Mouse (Mus musculus) left cerebral cortex, postnatal 14 days (tissue): Measurements from ENCODE around the gene Ric8a. TPM values are rescaled to one million over a fixed set of nuclear protein-coding genes. Genes with fewer than 3 reads are reported as not detected.
"Not testable (repeated sequence)": the region's sequence is repeated elsewhere in the genome, so short reads cannot be mapped to it uniquely, and the experiment has no call there.

ENCODE experiments used
- DNase-seq, 2 experiments: peaks; one replicate each; pipeline ENCODE4 v3.0.0; 2021 to 2022; ENCODE audit warnings: low spot score in 2 of 2, mixed read lengths in 1 of 2
- intact Hi-C: fragments of 180-260 bp; cut with DNase I; formaldehyde crosslinking; loops from one replicate; pipeline ENCODE4 v1.15.1; 2025
- total RNA-seq, 2 experiments: library from RNA; stranded (reverse); gene quantifications; 2 replicates each; pipeline ENCODE4 v1.2.3; 2021

The Ric8a gene
- total RNA-seq, 2 experiments from 2014 or later: 77.1 to 81.7 TPM

- no peak for DNase-seq
- intact Hi-C loops: no loop called here
Observed at GRCm38 (mm10) chr7:140879355-140879754, 22.6 kb downstream of the Ric8a start.

GRCm38 (mm10) chr7:140880419-140880818 is 23.7 kb downstream of the Ric8a start:
- intact Hi-C loops: no loop called here
- DNase-seq: no peak

GRCm38 (mm10) chr7:140880865-140881515 is 24.2 kb downstream of the Ric8a start:
- no peak for DNase-seq
- intact Hi-C loops: no loop called here

GRCm38 (mm10) chr7:140881696-140882468 is 25.1 kb downstream of the Ric8a start, which contains the start of the genes Psmd13 and Sirt3:
Gene Psmd13, plus strand, starts transcription at chr7:140881968.
Gene Sirt3, minus strand, starts transcription at chr7:140882309.
- peak; percentile 96 for DNase-seq
- intact Hi-C loops: loop anchor here (1.0 kb wide), 1 partner anchor 26 kb away; the partner anchor contains the start of genes Gm45785 and Ric8a

- DNase-seq: no peak
- intact Hi-C loops: loop anchor here (1.0 kb wide), 1 partner anchor 26 kb away; the partner anchor contains the start of genes Gm45785 and Ric8a
Observed at GRCm38 (mm10) chr7:140882469-140882803, 25.7 kb downstream of the Ric8a start.

GRCm38 (mm10) chr7:140890636-140891035 is 33.9 kb downstream of the Ric8a start:
- intact Hi-C loops: not testable (repeated sequence)

GRCm38 (mm10) chr7:140894031-140894430 is 37.3 kb downstream of the Ric8a start:
- intact Hi-C loops: no loop called here

More at GRCm38 (mm10) chr7:140890636-140891035, 33.9 kb downstream of the Ric8a start:
- not testable (repeated sequence) for DNase-seq

GRCm38 (mm10) chr7:140894611-140895010 is 37.9 kb downstream of the Ric8a start:
- intact Hi-C loops: no loop called here
- DNase-seq: no peak

More at GRCm38 (mm10) chr7:140894031-140894430, 37.3 kb downstream of the Ric8a start:
- no peak for DNase-seq

- intact Hi-C loops: no loop called here
- no peak for DNase-seq
Observed at GRCm38 (mm10) chr7:140897863-140898262, 41.1 kb downstream of the Ric8a start.

GRCm38 (mm10) chr7:140899121-140899520 is 42.4 kb downstream of the Ric8a start:
- intact Hi-C loops: no loop called here
- no peak for DNase-seq

- intact Hi-C loops: loop anchor here (5.0 to 10.0 kb wide), 2 partner anchors 275 to 823 kb away; partner anchors contain the start of gene Rnh1
- DNase-seq: no peak
Observed at GRCm38 (mm10) chr7:140900220-140900619, 43.5 kb downstream of the Ric8a start, which contains the start of gene Cox8b. Gene Cox8b, minus strand, starts transcription at chr7:140900446.

- intact Hi-C loops: loop anchor here (5.0 to 10.0 kb wide), 2 partner anchors 273 to 825 kb away; partner anchors contain the start of gene Rnh1
- no peak for DNase-seq
Observed at GRCm38 (mm10) chr7:140902036-140902875, 45.5 kb downstream of the Ric8a start.

GRCm38 (mm10) chr7:140903212-140903611 is 46.5 kb downstream of the Ric8a start:
- intact Hi-C loops: loop anchor here (1.0 to 10.0 kb wide), 3 partner anchors 58 to 826 kb away; partner anchors contain the start of genes Rnh1 and Scgb1c1

GRCm38 (mm10) chr7:140905642-140906081 is 48.9 kb downstream of the Ric8a start:
- no peak for DNase-seq
- intact Hi-C loops: loop anchor here (10.0 kb wide), 1 partner anchor 269 kb away; the partner anchor contains the start of gene Rnh1

More at GRCm38 (mm10) chr7:140903212-140903611, 46.5 kb downstream of the Ric8a start:
- DNase-seq: peak; percentile 78 to 80

- intact Hi-C loops: loop anchor here (10.0 kb wide), 1 partner anchor 268 kb away; the partner anchor contains the start of gene Rnh1
- DNase-seq: no peak
Observed at GRCm38 (mm10) chr7:140907131-140907530, 50.4 kb downstream of the Ric8a start.

- intact Hi-C loops: loop anchor here (1.0 to 10.0 kb wide), 2 partner anchors 141 to 267 kb away; partner anchors contain the start of gene Rnh1
- no peak for DNase-seq
Observed at GRCm38 (mm10) chr7:140907697-140908096, 50.9 kb downstream of the Ric8a start.

GRCm38 (mm10) chr7:140908181-140908580 is 51.4 kb downstream of the Ric8a start:
- DNase-seq: no peak
- intact Hi-C loops: loop anchor here (1.0 to 10.0 kb wide), 2 partner anchors 140 to 267 kb away; partner anchors contain the start of gene Rnh1

GRCm38 (mm10) chr7:140908634-140909107 is 51.9 kb downstream of the Ric8a start:
- peak in 1 of 2 experiments; percentile 74 for DNase-seq
- intact Hi-C loops: loop anchor here (1.0 to 10.0 kb wide), 2 partner anchors 140 to 266 kb away; partner anchors contain the start of gene Rnh1
